Mouse (Mus musculus): ENCODE measurements at regions not wholly inside any gene's neighbourhood (a gene's known extent, or its start where the extent isn't known, plus 50 kb on each side); places are given as distances from the start of the nearest gene placed in this dataset.
"Not testable (repeated sequence)": the region's sequence is repeated elsewhere in the genome, so short reads cannot be mapped to it uniquely, and the experiment has no call there.

DNA sequence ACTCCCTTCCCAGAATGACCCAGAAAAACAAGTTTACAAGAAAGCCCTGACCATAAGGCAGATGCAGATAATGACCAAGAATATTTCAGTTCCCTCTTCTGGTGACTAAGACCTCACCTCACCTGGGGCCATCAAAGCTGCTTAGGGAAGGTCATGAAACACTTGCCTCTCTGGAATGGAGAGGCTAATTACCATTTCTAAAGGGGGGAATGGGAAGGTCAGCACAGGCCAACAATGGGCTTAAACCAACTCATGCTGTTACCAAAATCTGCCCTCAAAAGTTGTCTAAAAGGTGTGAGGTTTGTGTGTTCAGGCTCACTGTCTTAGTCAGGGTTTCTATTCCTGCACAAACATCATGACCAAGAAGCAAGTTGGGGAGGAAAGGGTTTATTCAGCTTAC, 123.0 kb downstream of the Sgo2b start:
- DNase-seq (ENCODE audit: low spot score) (no peak), ATAC-seq (ENCODE audit: insufficient read depth, low FRiP score, low TSS enrichment) (no peak)
- H3K9ac ChIP-seq (ENCODE audit: low read length): no peak overlapping the region
- H3K27ac ChIP-seq (ENCODE audit: low read depth, low read length): no peak overlapping the region
- no peak overlapping the region for H3K4me3 ChIP-seq (ENCODE audit: low read depth, low read length)
- no peak overlapping the region for H3K4me2 ChIP-seq (ENCODE audit: low read depth)
- H3K4me1 ChIP-seq (ENCODE audit: control insufficient read depth, insufficient read depth, low read length): no peaks in the 10 kb centered on the region
- no peaks in the 10 kb centered on the region for H3K9me3 ChIP-seq (ENCODE audit: control insufficient read depth, low read length)
- H3K36me3 ChIP-seq (ENCODE audit: control insufficient read depth, insufficient read depth, low read length): no peaks in the 10 kb centered on the region
- H3K27me3 ChIP-seq (ENCODE audit: control insufficient read depth, insufficient read depth, low read length): no peaks in the 10 kb centered on the region

DNA sequence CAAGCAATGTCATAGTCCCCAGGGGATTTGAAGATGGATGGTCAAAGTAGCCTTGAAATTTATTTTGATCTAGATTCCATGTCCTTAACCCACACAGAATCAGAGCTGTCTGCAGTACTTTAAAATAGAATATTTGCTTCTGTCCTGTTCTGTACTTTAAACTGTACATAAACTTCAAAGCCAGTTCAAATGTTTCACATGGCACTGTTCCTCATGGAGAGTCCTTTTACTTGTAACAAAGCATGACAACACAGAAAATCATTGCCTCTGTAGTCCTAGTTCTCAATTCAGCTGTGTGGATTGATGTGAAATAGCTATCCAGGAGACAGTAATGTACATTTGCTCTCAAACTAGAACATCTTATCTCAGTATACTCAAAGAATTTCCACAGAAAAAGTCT, 123.9 kb downstream of the Sgo2b start:
- Histone ChIP-seq H3K27ac (ENCODE audit: low read depth, low read length) (no peak overlapping the region), H3K27me3 (ENCODE audit: control insufficient read depth, insufficient read depth, low read length) (no peaks in the 10 kb centered on the region), H3K4me1 (ENCODE audit: control insufficient read depth, insufficient read depth, low read length) (no peaks in the 10 kb centered on the region), H3K9ac (ENCODE audit: low read length) (no peak overlapping the region), H3K9me3 (ENCODE audit: control insufficient read depth, low read length) (no peaks in the 10 kb centered on the region), H3K36me3 (ENCODE audit: control insufficient read depth, insufficient read depth, low read length) (no peaks in the 10 kb centered on the region), H3K4me2 (ENCODE audit: low read depth) (no peak overlapping the region), H3K4me3 (ENCODE audit: low read depth, low read length) (no peak overlapping the region)
- DNase-seq (ENCODE audit: low spot score) (no peak), ATAC-seq (ENCODE audit: insufficient read depth, low FRiP score, low TSS enrichment) (no peak)

DNA sequence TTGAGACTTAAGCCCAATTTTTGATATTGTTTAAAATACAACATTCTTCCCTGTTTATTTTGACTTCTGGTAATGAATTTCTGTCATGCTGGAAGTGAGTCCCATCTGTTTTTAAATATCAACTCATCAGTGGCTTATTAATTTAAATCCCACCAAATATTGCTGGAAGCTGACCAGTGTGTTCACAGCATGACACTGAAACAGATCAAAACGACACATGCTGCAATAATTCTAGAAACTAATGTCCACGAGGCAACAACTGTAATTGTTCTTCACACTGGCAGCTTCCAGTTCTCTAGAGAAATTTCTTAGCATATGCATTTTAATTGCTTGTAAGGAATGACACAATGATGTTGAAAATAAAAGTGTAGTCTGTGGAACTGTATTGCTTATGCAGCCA, 167.6 kb downstream of the Sgo2b start:
- Histone ChIP-seq H3K27ac (ENCODE audit: low read depth, low read length) (no peak overlapping the region), H3K27me3 (ENCODE audit: control insufficient read depth, insufficient read depth, low read length) (no peaks in the 10 kb centered on the region), H3K36me3 (ENCODE audit: control insufficient read depth, insufficient read depth, low read length) (no peaks in the 10 kb centered on the region), H3K4me3 (ENCODE audit: low read depth, low read length) (no peak overlapping the region), H3K9ac (ENCODE audit: low read length) (no peak overlapping the region), H3K4me2 (ENCODE audit: low read depth) (no peak overlapping the region), H3K9me3 (ENCODE audit: control insufficient read depth, low read length) (no peaks in the 10 kb centered on the region), H3K4me1 (ENCODE audit: control insufficient read depth, insufficient read depth, low read length) (no peaks in the 10 kb centered on the region)
- ATAC-seq (ENCODE audit: insufficient read depth, low FRiP score, low TSS enrichment): no peak
- 69% methylated on average over 2 of the region's 2 CpGs for WGBS
- no peak for DNase-seq (ENCODE audit: low spot score)

DNA sequence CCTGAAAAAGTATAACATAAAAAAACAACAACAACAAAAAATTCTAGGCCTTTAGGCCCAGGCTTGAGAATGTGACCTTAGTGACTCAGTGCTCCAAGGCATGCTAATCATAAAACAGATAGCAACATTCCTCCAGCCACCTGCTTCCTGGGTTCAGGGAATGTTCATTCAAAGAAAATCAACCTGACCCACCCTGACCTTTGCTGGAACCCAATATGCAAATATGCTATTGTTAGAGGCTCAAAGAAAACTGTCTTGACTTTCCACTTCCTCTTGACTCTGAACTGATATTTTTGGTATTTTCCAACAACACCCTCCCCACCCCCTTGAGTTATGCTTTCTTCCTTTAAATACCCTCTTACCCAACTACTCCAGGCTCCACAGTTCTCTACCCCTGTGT, 191.2 kb downstream of the Sgo2b start:
- H3K4me3 ChIP-seq (ENCODE audit: low read depth, low read length): no peak overlapping the region
- no peak overlapping the region for H3K27ac ChIP-seq (ENCODE audit: low read depth, low read length)
- no peak overlapping the region for H3K4me2 ChIP-seq (ENCODE audit: low read depth)
- no peaks in the 10 kb centered on the region for H3K4me1 ChIP-seq (ENCODE audit: control insufficient read depth, insufficient read depth, low read length)
- H3K9me3 ChIP-seq (ENCODE audit: control insufficient read depth, low read length): no peaks in the 10 kb centered on the region
- DNase-seq (ENCODE audit: low spot score): no peak
- no peaks in the 10 kb centered on the region for H3K36me3 ChIP-seq (ENCODE audit: control insufficient read depth, insufficient read depth, low read length)
- no peaks in the 10 kb centered on the region for H3K27me3 ChIP-seq (ENCODE audit: control insufficient read depth, insufficient read depth, low read length)
- no peak for ATAC-seq (ENCODE audit: insufficient read depth, low FRiP score, low TSS enrichment)
- H3K9ac ChIP-seq (ENCODE audit: low read length): no peak overlapping the region

DNA sequence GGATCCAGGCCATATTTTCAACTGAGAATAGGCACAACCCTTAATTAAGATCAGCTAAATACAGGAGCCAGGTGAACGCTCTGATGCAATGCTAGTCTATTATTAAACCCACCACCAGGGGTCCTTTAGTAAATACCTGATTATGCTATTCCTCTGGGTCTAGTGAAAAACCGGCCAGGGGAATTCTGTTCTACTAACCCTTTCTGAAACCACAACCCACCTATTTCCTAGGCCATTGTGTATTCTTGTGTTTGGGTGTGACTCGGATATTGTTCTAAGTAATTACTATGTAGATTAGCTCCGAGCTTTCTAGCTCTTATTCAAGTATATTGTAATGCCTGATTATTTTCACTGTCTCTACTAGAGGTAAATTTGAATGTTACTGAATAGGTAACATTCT, 192.1 kb downstream of the Sgo2b start:
- H3K4me2 ChIP-seq (ENCODE audit: low read depth); H3K9me3 ChIP-seq (ENCODE audit: control insufficient read depth, low read length); H3K4me3 ChIP-seq (ENCODE audit: low read depth, low read length); H3K27ac ChIP-seq (ENCODE audit: low read depth, low read length); H3K36me3 ChIP-seq (ENCODE audit: control insufficient read depth, insufficient read depth, low read length); DNase-seq (ENCODE audit: low spot score); H3K9ac ChIP-seq (ENCODE audit: low read length); ATAC-seq (ENCODE audit: insufficient read depth, low FRiP score, low TSS enrichment); H3K4me1 ChIP-seq (ENCODE audit: control insufficient read depth, insufficient read depth, low read length); H3K27me3 ChIP-seq (ENCODE audit: control insufficient read depth, insufficient read depth, low read length): not testable (repeated sequence)
- WGBS: 93% methylated on average over 4 of the region's 4 CpGs

GRCm38 (mm10) chr8:63755236-63755635, 196.8 kb downstream of the Sgo2b start:
- no peaks in the 10 kb centered on the region for H3K27me3 ChIP-seq (ENCODE audit: control insufficient read depth, insufficient read depth, low read length)
- H3K36me3 ChIP-seq (ENCODE audit: control insufficient read depth, insufficient read depth, low read length): no peaks in the 10 kb centered on the region
- H3K4me3 ChIP-seq (ENCODE audit: low read depth, low read length): no peak overlapping the region
- ATAC-seq (ENCODE audit: insufficient read depth, low FRiP score, low TSS enrichment): peak; percentile 81
- no peak overlapping the region for H3K27ac ChIP-seq (ENCODE audit: low read depth, low read length)
- H3K9me3 ChIP-seq (ENCODE audit: control insufficient read depth, low read length): no peaks in the 10 kb centered on the region
- DNase-seq (ENCODE audit: low spot score): peak; percentile 51
- H3K4me2 ChIP-seq (ENCODE audit: low read depth): no peak overlapping the region
- H3K4me1 ChIP-seq (ENCODE audit: control insufficient read depth, insufficient read depth, low read length): no peaks in the 10 kb centered on the region
- no peak overlapping the region for H3K9ac ChIP-seq (ENCODE audit: low read length)

- ATAC-seq (ENCODE audit: insufficient read depth, low FRiP score, low TSS enrichment): peak; percentile 27; the same call in 1 of the 2 replicates
- H3K4me2 ChIP-seq (ENCODE audit: low read depth): no peak overlapping the region
- WGBS: 93% methylated on average over 1 of the region's 1 CpGs
- DNase-seq (ENCODE audit: low spot score): no peak
- H3K4me3 ChIP-seq (ENCODE audit: low read depth, low read length): no peak overlapping the region
- H3K9me3 ChIP-seq (ENCODE audit: control insufficient read depth, low read length): no peaks in the 10 kb centered on the region
- H3K4me1 ChIP-seq (ENCODE audit: control insufficient read depth, insufficient read depth, low read length): no peaks in the 10 kb centered on the region
- H3K9ac ChIP-seq (ENCODE audit: low read length): no peak overlapping the region
- H3K27ac ChIP-seq (ENCODE audit: low read depth, low read length): no peak overlapping the region
- H3K27me3 ChIP-seq (ENCODE audit: control insufficient read depth, insufficient read depth, low read length): no peaks in the 10 kb centered on the region
- H3K36me3 ChIP-seq (ENCODE audit: control insufficient read depth, insufficient read depth, low read length): no peaks in the 10 kb centered on the region
These were observed 197.2 kb downstream of the Sgo2b start for GRCm38 (mm10) chr8:63754812-63755211.

DNA sequence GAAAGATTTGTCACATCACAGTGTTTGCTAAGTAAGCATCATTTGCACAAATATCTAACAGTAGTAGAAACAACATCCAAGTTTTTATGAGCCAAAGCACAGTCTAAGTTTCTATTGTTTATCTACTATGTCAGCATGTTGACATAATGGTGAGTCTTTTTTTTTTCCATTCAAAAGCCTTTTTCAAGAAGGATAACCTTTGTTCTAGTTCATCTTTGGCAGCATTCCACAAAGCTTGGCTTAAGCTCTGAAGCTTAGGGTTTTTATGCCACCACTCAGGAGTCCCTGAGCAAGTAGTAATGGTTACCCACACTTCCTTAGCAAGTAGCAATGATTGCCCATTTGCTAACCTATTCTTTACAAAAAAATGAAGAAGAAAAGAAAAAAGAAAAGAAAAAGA, 198.8 kb downstream of the Sgo2b start:
- no peak overlapping the region for H3K9ac ChIP-seq (ENCODE audit: low read length)
- DNase-seq (ENCODE audit: low spot score) (no peak), ATAC-seq (ENCODE audit: insufficient read depth, low FRiP score, low TSS enrichment) (no peak)
- H3K4me3 ChIP-seq (ENCODE audit: low read depth, low read length): no peak overlapping the region
- no peaks in the 10 kb centered on the region for H3K4me1 ChIP-seq (ENCODE audit: control insufficient read depth, insufficient read depth, low read length)
- H3K27ac ChIP-seq (ENCODE audit: low read depth, low read length): no peak overlapping the region
- no peak overlapping the region for H3K4me2 ChIP-seq (ENCODE audit: low read depth)
- no peaks in the 10 kb centered on the region for H3K36me3 ChIP-seq (ENCODE audit: control insufficient read depth, insufficient read depth, low read length)
- no peaks in the 10 kb centered on the region for H3K27me3 ChIP-seq (ENCODE audit: control insufficient read depth, insufficient read depth, low read length)
- no peaks in the 10 kb centered on the region for H3K9me3 ChIP-seq (ENCODE audit: control insufficient read depth, low read length)

DNA sequence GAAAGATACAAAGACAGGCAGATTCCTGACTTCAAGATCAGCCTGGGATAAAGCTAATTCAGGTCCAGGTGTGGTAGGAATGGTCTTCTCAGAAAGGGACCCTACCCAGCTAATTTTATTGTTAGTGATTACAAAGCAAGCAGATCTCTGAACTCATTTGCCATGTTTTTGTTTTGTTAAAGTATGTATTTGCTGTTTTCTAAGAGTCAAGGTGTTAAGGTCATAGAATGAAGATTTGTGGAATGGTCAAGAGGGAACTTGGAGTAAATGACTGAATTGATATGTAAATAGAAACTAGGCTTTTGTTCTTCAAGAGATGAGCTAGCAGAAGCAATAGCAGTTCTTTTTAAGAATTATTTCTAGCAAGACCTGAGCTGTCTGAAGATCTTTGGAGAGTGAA, 217.6 kb downstream of the Sgo2b start:
- H3K4me3 ChIP-seq (ENCODE audit: low read depth, low read length): no peak overlapping the region
- no peaks in the 10 kb centered on the region for H3K27me3 ChIP-seq (ENCODE audit: control insufficient read depth, insufficient read depth, low read length)
- no peak overlapping the region for H3K9ac ChIP-seq (ENCODE audit: low read length)
- no peak overlapping the region for H3K4me2 ChIP-seq (ENCODE audit: low read depth)
- no peak overlapping the region for H3K27ac ChIP-seq (ENCODE audit: low read depth, low read length)
- no peaks in the 10 kb centered on the region for H3K4me1 ChIP-seq (ENCODE audit: control insufficient read depth, insufficient read depth, low read length)
- no peaks in the 10 kb centered on the region for H3K9me3 ChIP-seq (ENCODE audit: control insufficient read depth, low read length)
- H3K36me3 ChIP-seq (ENCODE audit: control insufficient read depth, insufficient read depth, low read length): no peaks in the 10 kb centered on the region
- no peak for DNase-seq (ENCODE audit: low spot score)
- no peak for ATAC-seq (ENCODE audit: insufficient read depth, low FRiP score, low TSS enrichment)

GRCm38 (mm10) chr8:63730741-63731140, 221.3 kb downstream of the Sgo2b start:
- H3K4me1 ChIP-seq (ENCODE audit: control insufficient read depth, insufficient read depth, low read length); H3K9ac ChIP-seq (ENCODE audit: low read length); H3K9me3 ChIP-seq (ENCODE audit: control insufficient read depth, low read length); H3K27ac ChIP-seq (ENCODE audit: low read depth, low read length); H3K36me3 ChIP-seq (ENCODE audit: control insufficient read depth, insufficient read depth, low read length); DNase-seq (ENCODE audit: low spot score); H3K4me2 ChIP-seq (ENCODE audit: low read depth); H3K4me3 ChIP-seq (ENCODE audit: low read depth, low read length); H3K27me3 ChIP-seq (ENCODE audit: control insufficient read depth, insufficient read depth, low read length); ATAC-seq (ENCODE audit: insufficient read depth, low FRiP score, low TSS enrichment): not testable (repeated sequence)
- WGBS: 95% methylated on average over 6 of the region's 6 CpGs

Measured in neural tube, embryonic 11.5 days (tissue).